Mouse (Mus musculus) layer of hippocampus, adult 2 months (tissue): ENCODE data around the gene Fam207a. TPM values are rescaled to one million over a fixed set of nuclear protein-coding genes. Genes with fewer than 3 reads are reported as not detected.
A peak's percentile ranks its signal among the peaks of the same experiment; 100 is the strongest.

Experiments used
- DNase-seq, 2 experiments: peaks; one replicate each; pipeline ENCODE4 v3.0.0; 2022; ENCODE audit warnings: low spot score in 2 of 2
- H3K27ac ChIP-seq: fragments of 200-600 bp; 2 replicates; pipeline ENCODE4 v1.8.1; 2022
- H3K4me3 ChIP-seq: fragments of 200-600 bp; 2 replicates; pipeline ENCODE4 v1.8.1; 2022; ENCODE audit warnings: mild to moderate bottlenecking
- CTCF ChIP-seq: fragments of 200-600 bp; conservative IDR thresholded peaks from 2 replicates; pipeline ENCODE4 v1.8.1; 2022; ENCODE audit warnings: antibody characterized with exemption, mild to moderate bottlenecking, moderate library complexity
- total RNA-seq, 2 experiments: library from RNA; stranded (reverse); gene quantifications; 2 replicates each; pipeline ENCODE4 v1.2.3; 2021

The Fam207a gene
- total RNA-seq, 2 experiments from 2014 or later = 32.8 to 35.2 TPM

- H3K27ac ChIP-seq = peak overlapping the region; percentile 28
- H3K4me3 ChIP-seq = no peak overlapping the region
- no peak for TF ChIP-seq CTCF
- DNase-seq = no peak
These were observed 8.5 kb downstream of the Fam207a start for GRCm38 (mm10) chr10:77506961-77507577.

- DNase-seq = no peak
- Histone ChIP-seq H3K27ac (peak overlapping the region; percentile 28; the same call in 1 of the 2 replicates), H3K4me3 (no peak overlapping the region)
- TF ChIP-seq CTCF = no peak
These were observed 9.1 kb downstream of the Fam207a start for GRCm38 (mm10) chr10:77506526-77506925.

- no peak for DNase-seq
- no peak for TF ChIP-seq CTCF
- no peak overlapping the region for H3K4me3 ChIP-seq
- no peak overlapping the region; the same call in 1 of the 2 replicates for H3K27ac ChIP-seq
These were observed 11.4 kb downstream of the Fam207a start for GRCm38 (mm10) chr10:77504143-77504542.

GRCm38 (mm10) chr10:77502967-77503922, 12.3 kb downstream of the Fam207a start:
- peak overlapping the region; percentile 43; the same call in 1 of the 2 replicates for H3K27ac ChIP-seq
- no peak overlapping the region for H3K4me3 ChIP-seq
- DNase-seq = no peak
- TF ChIP-seq CTCF = no peak

- TF ChIP-seq CTCF = no peak
- DNase-seq = no peak
- Histone ChIP-seq H3K4me3 (no peak overlapping the region), H3K27ac (no peak overlapping the region)
These were observed 14.9 kb downstream of the Fam207a start for GRCm38 (mm10) chr10:77500636-77501035.

GRCm38 (mm10) chr10:77498254-77498653, 17.3 kb downstream of the Fam207a start:
- TF ChIP-seq CTCF = no peak
- no peak overlapping the region for H3K27ac ChIP-seq
- H3K4me3 ChIP-seq = no peak overlapping the region
- no peak for DNase-seq

- TF ChIP-seq CTCF = no peak
- DNase-seq = no peak
- H3K4me3 ChIP-seq = no peak overlapping the region
- no peak overlapping the region for H3K27ac ChIP-seq
These were observed 18.4 kb downstream of the Fam207a start for GRCm38 (mm10) chr10:77497185-77497584.

- Histone ChIP-seq H3K4me3 (no peak overlapping the region), H3K27ac (no peak overlapping the region)
- peak; percentile 55 for TF ChIP-seq CTCF
- DNase-seq = no peak
These were observed 22.7 kb downstream of the Fam207a start for GRCm38 (mm10) chr10:77492885-77493284.

GRCm38 (mm10) chr10:77491585-77491984, 24.0 kb downstream of the Fam207a start:
- peak overlapping the region; percentile 84 for H3K27ac ChIP-seq
- TF ChIP-seq CTCF = no peak
- DNase-seq = no peak
- H3K4me3 ChIP-seq = no peak overlapping the region

- Histone ChIP-seq H3K4me3 (no peak overlapping the region), H3K27ac (no peak overlapping the region)
- TF ChIP-seq CTCF = no peak
- no peak for DNase-seq
These were observed 27.4 kb downstream of the Fam207a start for GRCm38 (mm10) chr10:77488168-77488567.

GRCm38 (mm10) chr10:77485786-77486185, 29.8 kb downstream of the Fam207a start:
- no peak for DNase-seq
- no peak overlapping the region for H3K4me3 ChIP-seq
- TF ChIP-seq CTCF = no peak
- H3K27ac ChIP-seq = no peak overlapping the region

- TF ChIP-seq CTCF = no peak
- no peak overlapping the region; the same call in 1 of the 2 replicates for H3K27ac ChIP-seq
- DNase-seq = no peak
- H3K4me3 ChIP-seq = no peak overlapping the region
These were observed 31.2 kb downstream of the Fam207a start for GRCm38 (mm10) chr10:77484205-77484935.

GRCm38 (mm10) chr10:77481814-77482213, 33.8 kb downstream of the Fam207a start:
- no peak for TF ChIP-seq CTCF
- Histone ChIP-seq H3K4me3 (no peak overlapping the region), H3K27ac (no peak overlapping the region)
- no peak for DNase-seq
